Mouse (Mus musculus): ENCODE measurements around the gene Zfp385a. TPM values are rescaled to one million over a fixed set of nuclear protein-coding genes. Genes with fewer than 3 reads are reported as not detected.

Gene Zfp385a
- total RNA-seq, 2 experiments from 2014 or later: 6.8 to 40.1 TPM

Other genes starting within 250 kb of the Zfp385a start
- 2.8 and 3.9 TPM in 2 replicates for gene Smug1, start 173.0 kb downstream of the Zfp385a start, total RNA-seq (2015)
- 3.3 and 3.8 TPM in 2 replicates for gene Smug1, start 173.0 kb downstream of the Zfp385a start, total RNA-seq (2017)
- 56.0 and 60.5 TPM in 2 replicates for gene Cbx5, start 100.3 kb downstream of the Zfp385a start, total RNA-seq (2015)
- gene Cbx5, start 100.3 kb downstream of the Zfp385a start, total RNA-seq (2017): 113 and 133 TPM in 2 replicates
- gene Hnrnpa1, start 99.7 kb downstream of the Zfp385a start, total RNA-seq (2015): 320 and 365 TPM in 2 replicates
- 765 and 767 TPM in 2 replicates for gene Hnrnpa1, start 99.7 kb downstream of the Zfp385a start, total RNA-seq (2017)
- 205 and 258 TPM in 2 replicates for gene Nfe2, start 81.7 kb downstream of the Zfp385a start, total RNA-seq (2015)
- 218 and 249 TPM in 2 replicates for gene Nfe2, start 81.7 kb downstream of the Zfp385a start, total RNA-seq (2017)
- 246 and 255 TPM in 2 replicates for gene Copz1, start 67.4 kb downstream of the Zfp385a start, total RNA-seq (2015)
- 87.7 and 93.9 TPM in 2 replicates for gene Copz1, start 67.4 kb downstream of the Zfp385a start, total RNA-seq (2017)
- 2.9 and 3.8 TPM in 2 replicates for gene Gpr84, start 29.5 kb downstream of the Zfp385a start, total RNA-seq (2015)
- gene Gpr84, start 29.5 kb downstream of the Zfp385a start, total RNA-seq (2017): 1.7 and 3.3 TPM in 2 replicates
- gene Itga5, start 26.7 kb upstream of the Zfp385a start, total RNA-seq (2015): 18.4 and 21.4 TPM in 2 replicates
- 8.3 and 9.5 TPM in 2 replicates for gene Itga5, start 26.7 kb upstream of the Zfp385a start, total RNA-seq (2017)
- 4.4 and 6.8 TPM in 2 replicates for gene Gtsf1, start 90.4 kb upstream of the Zfp385a start, total RNA-seq (2015)
- 1.3 and 1.5 TPM in 2 replicates for gene Gtsf1, start 90.4 kb upstream of the Zfp385a start, total RNA-seq (2017)
- not detected in 2 replicates for gene Gtsf2, start 108.4 kb upstream of the Zfp385a start, total RNA-seq (2015)
- not detected in 2 replicates for gene Gtsf2, start 108.4 kb upstream of the Zfp385a start, total RNA-seq (2017)
- 133 and 136 TPM in 2 replicates for gene Nckap1l, start 113.7 kb upstream of the Zfp385a start, total RNA-seq (2015)
- gene Nckap1l, start 113.7 kb upstream of the Zfp385a start, total RNA-seq (2017): 191 and 203 TPM in 2 replicates
- 13.2 and 16.8 TPM in 2 replicates for gene Pde1b, start 162.9 kb upstream of the Zfp385a start, total RNA-seq (2015)
- 8.2 and 12.9 TPM in 2 replicates for gene Pde1b, start 162.9 kb upstream of the Zfp385a start, total RNA-seq (2017)
- not detected in 2 replicates for gene Ppp1r1a, start 197.9 kb upstream of the Zfp385a start, total RNA-seq (2015)
- gene Ppp1r1a, start 197.9 kb upstream of the Zfp385a start, total RNA-seq (2017): not detected in 2 replicates
- not detected in 2 replicates for gene Glycam1, start 225.0 kb upstream of the Zfp385a start, total RNA-seq (2015)
- not detected in 2 replicates for gene Glycam1, start 225.0 kb upstream of the Zfp385a start, total RNA-seq (2017)

Data from megakaryocyte, adult 5-6 weeks (primary cell).